Mouse (Mus musculus) megakaryocyte, embryonic 14.5 days (primary cell): ENCODE data around the gene Clba1.

Source experiments
- FLI1 ChIP-seq: IDR thresholded peaks from 2 replicates; pipeline ENCODE4 v1.6.1; 2012; ENCODE audit warnings: low read length, inconsistent platforms, mixed read lengths
- GATA1 ChIP-seq: IDR thresholded peaks from 3 replicates; pipeline ENCODE4 v1.6.1; 2012; ENCODE audit warnings: mixed read lengths, low read length, inconsistent platforms, borderline replicate concordance

DNA sequence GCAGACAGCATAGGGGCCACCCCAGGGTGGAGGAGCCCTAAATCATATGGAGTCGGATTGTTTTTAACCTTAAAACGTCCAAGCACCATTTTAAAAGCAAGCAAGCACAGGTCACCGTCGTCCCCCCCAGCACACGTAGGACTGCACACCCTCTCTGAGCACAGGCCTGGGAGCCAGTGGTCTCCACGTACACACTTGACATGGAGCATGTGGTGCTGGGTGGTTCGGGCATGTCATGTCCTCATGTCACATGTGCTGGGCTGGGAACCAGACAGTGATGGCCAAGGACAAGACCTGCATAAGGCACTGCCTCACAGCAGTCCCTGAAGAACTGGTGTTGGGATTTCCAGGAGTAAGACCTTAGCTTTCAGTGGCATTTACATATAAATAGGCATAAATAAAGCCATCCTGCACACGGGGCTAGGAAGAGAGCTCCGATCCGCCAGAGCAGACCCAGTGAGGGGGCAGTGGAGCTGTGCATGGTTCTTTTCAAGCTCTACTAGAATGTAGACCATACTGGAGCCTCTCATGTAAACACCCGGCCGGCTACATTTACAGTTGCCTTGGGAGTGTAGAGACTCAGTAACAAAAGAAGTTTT lies 11.8 kb downstream of the Clba1 start:
- TF ChIP-seq GATA1 (no peak), FLI1 (no peak)
